Mouse (Mus musculus) stomach, postnatal 0 days (tissue): ENCODE results near the gene Cpsf3. TPM values are rescaled to one million over a fixed set of nuclear protein-coding genes. Genes with fewer than 3 reads are reported as not detected.

ENCODE experiments used
- ATAC-seq: fragments of 200-750 bp; cut with Nextera tagmentation; 2 replicates; pipeline ENCODE4 v1.8.0; 2017; ENCODE audit not compliant: low FRiP score, low TSS enrichment
- DNase-seq: peaks from one replicate; pipeline ENCODE4 v3.0.0-alpha.2; 2016; ENCODE audit warnings: low spot score
- H3K27ac ChIP-seq: fragments of 300-500 bp; sonication (generic); replicated peaks from 2 replicates; pipeline ENCODE4 v1.5.1; 2014; ENCODE audit warnings: mild to moderate bottlenecking, control low read depth
- H3K27me3 ChIP-seq: fragments of 300-500 bp; sonication (generic); 2 replicates; pipeline ENCODE4 v1.6.1; 2014; ENCODE audit warnings: low read length; ENCODE audit not compliant: control insufficient read depth, insufficient read depth
- H3K36me3 ChIP-seq: fragments of 300-500 bp; sonication (generic); 2 replicates; pipeline ENCODE4 v1.6.1; 2014; ENCODE audit warnings: low read length, mixed read lengths; ENCODE audit not compliant: control insufficient read depth, insufficient read depth
- H3K4me1 ChIP-seq: fragments of 300-500 bp; sonication (generic); replicated peaks from 2 replicates; pipeline ENCODE4 v1.6.1; 2014; ENCODE audit warnings: antibody characterized with exemption; ENCODE audit not compliant: control insufficient read depth, insufficient read depth
- H3K4me2 ChIP-seq: fragments of 300-500 bp; sonication (generic); replicated peaks from 2 replicates; pipeline ENCODE4 v1.6.1; 2014; ENCODE audit warnings: low read depth, mild to moderate bottlenecking, control low read depth, moderate library complexity
- H3K4me3 ChIP-seq: fragments of 300-500 bp; sonication (generic); 2 replicates; pipeline ENCODE4 v1.5.1; 2014; ENCODE audit warnings: low read depth, low read length, control low read depth
- H3K9ac ChIP-seq: fragments of 300-500 bp; sonication (generic); 2 replicates; pipeline ENCODE4 v1.6.1; 2014; ENCODE audit warnings: mild to moderate bottlenecking, low read length, control low read depth, mixed read lengths
- H3K9me3 ChIP-seq: fragments of 300-500 bp; sonication (generic); 2 replicates; pipeline ENCODE4 v1.6.1; 2016; ENCODE audit warnings: low read length; ENCODE audit not compliant: control insufficient read depth
- CTCF ChIP-seq: IDR thresholded peaks from 2 replicates; pipeline ENCODE4 v1.5.1; 2016; ENCODE audit warnings: antibody characterized with exemption, low read depth, mild to moderate bottlenecking, moderate library complexity
- EP300 ChIP-seq: optimal IDR thresholded peaks from 2 replicates; pipeline ENCODE3; 2016; ENCODE audit warnings: antibody characterized with exemption
- WGBS: fragments of 180-500 bp; shearing (Covaris S2); extraction: QIAGEN DNeasy Blood & Tissue Kit; methylation state at CpG from one replicate; pipeline ENCODE4 v1.1.7; 2014; 5-methylcytosine and 5-hydroxymethylcytosine counted together
- polyA plus RNA-seq: library from polyadenylated mRNA; unstranded; fragments of >200 nt; fragmentation: Nextera tagmentation; extraction: Ambion mirVana; gene quantifications from 2 replicates; pipeline ENCODE4 v1.2.1, GENCODE M21; 2015

Cpsf3 gene
- 45.2 and 48.1 TPM in 2 replicates for polyA plus RNA-seq

DNA sequence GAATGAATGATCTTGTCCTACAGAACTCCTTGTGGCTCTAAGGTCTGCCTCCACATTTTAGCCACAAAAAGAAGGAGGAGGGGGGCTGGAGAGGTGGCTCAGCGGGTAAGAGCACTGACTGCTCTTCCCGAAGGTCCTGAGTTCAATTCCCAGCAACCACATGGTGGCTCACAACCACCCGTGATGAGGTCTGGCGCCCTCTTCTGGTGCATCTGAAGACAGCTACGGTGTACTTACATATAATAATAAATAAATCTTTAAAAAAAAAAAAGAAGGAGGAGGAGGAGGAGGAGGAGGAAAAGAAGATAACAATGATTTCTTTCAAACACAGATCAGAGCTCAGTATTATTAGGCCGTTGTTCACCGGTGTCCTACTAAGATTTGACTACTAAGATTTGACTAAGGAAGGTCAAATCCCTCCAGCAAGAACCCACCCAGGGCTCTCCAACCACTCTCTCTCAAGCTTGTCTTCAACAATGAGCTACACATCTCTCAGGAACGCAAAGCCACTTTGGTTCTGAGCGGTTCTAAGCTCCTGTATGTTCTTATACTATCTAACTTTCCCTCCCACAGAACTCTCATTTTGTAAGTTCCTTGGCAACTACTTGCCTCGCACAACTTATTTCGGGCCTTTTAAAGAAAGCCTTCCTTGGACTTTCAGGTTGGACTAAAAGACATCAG lies at the start of gene Cpsf3:
Gene Cpsf3 (plus strand): TSS at position 631 of the 681 bp plus-strand sequence.
- H3K4me3 ChIP-seq, result peak within 1 kb of the TSS; percentile 87
- DNase-seq (no peak), ATAC-seq (no peak)
- H3K4me2 ChIP-seq, result peak within 1 kb of the TSS; percentile 88
- peak within 1 kb of the TSS; percentile 90 for H3K9ac ChIP-seq
- no peaks in the 10 kb centered on the region for H3K9me3 ChIP-seq
- 50% methylated on average over 11 of the region's 11 CpGs for WGBS
- TF ChIP-seq CTCF (peak; percentile 36), EP300 (no peak)
- peak within 1 kb of the TSS; percentile 90 for H3K27ac ChIP-seq
- no peaks in the 10 kb centered on the region for H3K27me3 ChIP-seq
- no peaks in the 10 kb centered on the region for H3K36me3 ChIP-seq
- H3K4me1 ChIP-seq, result peaks cover 4% of the 10 kb centered on the region; the same call in 1 of the 2 replicates

DNA sequence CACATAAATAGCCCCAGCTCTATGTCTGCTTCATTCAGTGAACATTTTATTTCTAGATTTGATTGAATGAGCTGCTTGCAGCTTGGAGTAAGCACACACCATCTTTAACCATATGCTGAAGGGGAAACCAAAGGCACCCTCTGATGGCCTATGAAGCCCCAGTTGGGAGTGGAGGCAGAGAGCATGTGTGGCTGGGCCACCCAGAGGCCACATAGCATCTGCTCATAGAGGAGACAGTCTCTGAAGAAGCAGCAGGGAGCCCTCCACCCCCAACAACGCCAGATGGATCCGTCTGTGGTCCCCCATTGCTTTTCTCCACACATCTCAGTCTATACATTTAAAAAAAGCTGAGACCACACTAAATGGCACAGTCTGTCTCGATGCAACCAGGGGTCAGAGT lies 43.2 kb upstream of the Cpsf3 start:
- no peak for ATAC-seq
- H3K27ac ChIP-seq, result no peak overlapping the region
- H3K27me3 ChIP-seq, result no peaks in the 10 kb centered on the region
- WGBS, result 76% methylated on average over 3 of the region's 3 CpGs
- no peak for TF ChIP-seq CTCF
- no peak for TF ChIP-seq EP300
- H3K9ac ChIP-seq, result no peak overlapping the region
- no peak for DNase-seq
- no peak overlapping the region for H3K4me3 ChIP-seq
- H3K4me1 ChIP-seq, result no peaks in the 10 kb centered on the region
- 0 out of 2 replicates have a peak, but pooled peaks cover 8% of the 10 kb centered on the region for H3K36me3 ChIP-seq
- H3K4me2 ChIP-seq, result no peak overlapping the region
- no peaks in the 10 kb centered on the region for H3K9me3 ChIP-seq

DNA sequence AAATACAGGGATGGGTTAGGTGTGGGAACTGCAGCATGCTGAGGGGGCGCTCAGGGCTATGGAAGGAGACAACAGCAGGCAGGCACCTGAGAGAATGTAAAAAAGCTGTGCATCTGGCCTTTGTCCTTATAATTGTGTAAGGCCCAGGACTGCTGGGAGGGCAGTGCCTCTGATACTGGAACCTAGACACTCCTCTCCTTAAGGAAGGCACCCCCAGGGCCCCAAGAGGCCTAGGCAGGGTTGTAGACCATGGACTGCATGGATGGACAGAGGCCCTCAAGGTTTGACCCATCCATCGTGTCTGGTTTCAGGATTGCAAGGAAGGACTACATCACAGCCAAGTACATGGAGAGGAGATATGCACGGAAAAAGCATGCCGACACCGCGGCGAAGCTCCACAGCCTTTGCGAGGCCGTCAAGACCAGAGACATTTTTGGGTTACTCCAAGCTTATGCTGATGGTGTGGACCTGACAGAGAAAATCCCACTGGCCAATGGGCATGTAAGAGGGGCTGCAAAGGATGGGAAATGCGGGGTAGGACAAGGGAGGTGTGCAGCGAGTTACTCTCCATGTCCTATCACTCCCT lies 40.7 kb upstream of the Cpsf3 start:
- 0 out of 2 replicates have a peak, but pooled peaks cover 3% of the 10 kb centered on the region for H3K36me3 ChIP-seq
- no peak overlapping the region for H3K27ac ChIP-seq
- no peaks in the 10 kb centered on the region for H3K4me1 ChIP-seq
- ATAC-seq (no peak), DNase-seq (no peak)
- H3K4me2 ChIP-seq, result no peak overlapping the region
- TF ChIP-seq EP300, result no peak
- no peak for TF ChIP-seq CTCF
- no peaks in the 10 kb centered on the region for H3K27me3 ChIP-seq
- H3K4me3 ChIP-seq, result no peak overlapping the region
- no peak overlapping the region for H3K9ac ChIP-seq
- 96% methylated on average over 11 of the region's 11 CpGs for WGBS
- no peaks in the 10 kb centered on the region for H3K9me3 ChIP-seq

DNA sequence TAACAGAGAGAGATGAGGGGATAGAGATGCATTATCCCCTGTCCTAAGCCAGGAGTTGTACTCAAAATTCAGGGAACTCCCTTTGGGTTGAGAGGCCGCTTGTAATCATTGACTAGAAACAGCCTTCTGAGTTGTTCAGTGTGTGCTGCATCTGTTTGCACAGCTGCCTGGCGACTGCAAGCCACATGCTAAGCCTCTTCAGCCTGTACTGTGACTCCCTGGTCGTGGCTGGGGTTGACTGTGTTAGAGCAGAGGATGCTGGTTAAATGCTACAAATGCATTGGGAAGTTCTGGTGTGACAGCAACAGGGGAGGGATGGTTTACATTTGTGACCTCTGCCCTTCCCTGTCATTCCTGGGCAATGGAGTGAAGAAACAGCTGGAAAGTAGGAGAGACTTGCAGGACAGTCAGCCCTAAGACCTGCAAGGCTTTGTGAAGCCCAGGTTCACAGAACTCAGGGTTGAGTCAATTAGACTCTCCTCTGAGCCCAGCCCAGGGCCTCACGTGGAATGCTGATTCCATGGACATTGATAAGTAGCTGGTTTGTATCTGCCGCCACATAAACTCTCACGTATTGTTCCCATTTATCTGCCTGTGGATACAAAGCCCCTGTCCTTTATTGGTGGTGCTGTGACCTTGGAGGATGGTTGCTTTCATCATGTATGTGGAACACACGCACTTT lies 37.3 kb upstream of the Cpsf3 start:
- Histone ChIP-seq H3K27me3 (no peaks in the 10 kb centered on the region), H3K4me3 (no peak overlapping the region), H3K9ac (no peak overlapping the region), H3K4me1 (no peaks in the 10 kb centered on the region), H3K36me3 (peaks cover 8% of the 10 kb centered on the region), H3K4me2 (no peak overlapping the region), H3K9me3 (no peaks in the 10 kb centered on the region), H3K27ac (no peak overlapping the region)
- TF ChIP-seq CTCF (no peak), EP300 (no peak)
- DNase-seq (no peak), ATAC-seq (peak; percentile 45; the same call in 1 of the 2 replicates)
- WGBS, result 54% methylated on average over 7 of the region's 7 CpGs

DNA sequence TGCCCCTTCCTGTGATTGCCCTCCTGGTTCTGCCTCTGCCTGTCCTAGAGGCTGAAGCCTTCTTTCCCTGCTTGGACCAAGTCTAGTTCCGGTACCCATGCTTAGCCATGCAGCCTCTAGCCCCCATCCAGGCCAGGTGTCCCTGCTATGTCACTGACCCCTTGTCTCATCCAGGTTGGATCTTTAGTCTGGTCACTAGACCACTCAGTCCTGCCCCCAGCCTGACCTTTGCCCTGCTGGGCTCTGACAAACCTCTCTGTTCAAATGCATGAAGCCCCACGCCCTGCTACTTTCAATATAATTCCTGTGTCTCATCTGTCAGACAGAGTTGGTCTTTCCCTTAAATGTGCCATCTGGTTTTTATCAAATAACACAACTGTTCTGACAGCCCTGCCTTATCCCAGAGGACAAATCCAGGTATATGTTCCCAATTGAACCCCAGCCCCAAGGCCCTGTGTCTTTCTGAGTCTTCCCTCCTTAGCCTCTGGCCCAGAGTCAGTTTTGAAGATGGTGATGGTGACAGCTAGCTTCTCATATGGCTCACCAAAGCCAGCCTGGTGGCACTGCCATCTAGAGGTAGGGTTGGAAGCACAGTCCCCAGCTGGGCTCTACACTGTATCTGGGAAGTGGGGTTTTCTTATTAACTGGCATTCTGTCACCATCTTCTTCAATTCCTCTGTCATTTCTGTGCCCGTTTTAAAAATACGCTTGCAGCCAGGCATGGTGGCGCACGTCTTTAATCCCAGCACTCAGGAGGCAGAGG lies 24.5 kb upstream of the Cpsf3 start:
- no peak overlapping the region for H3K27ac ChIP-seq
- peak; percentile 36 for DNase-seq
- H3K9ac ChIP-seq, result no peak overlapping the region
- H3K36me3 ChIP-seq, result 0 out of 2 replicates have a peak, but pooled peaks cover 13% of the 10 kb centered on the region
- no peak for ATAC-seq
- H3K4me1 ChIP-seq, result no peaks in the 10 kb centered on the region
- no peaks in the 10 kb centered on the region for H3K27me3 ChIP-seq
- H3K4me2 ChIP-seq, result no peak overlapping the region
- no peak overlapping the region for H3K4me3 ChIP-seq
- WGBS, result 84% methylated on average over 6 of the region's 6 CpGs
- TF ChIP-seq EP300 (no peak), CTCF (peak; percentile 69)
- H3K9me3 ChIP-seq, result no peaks in the 10 kb centered on the region
